Mouse (Mus musculus): Measurements from ENCODE around the gene Rala.

GRCm38 (mm10) chr13:17975891-17976290, 31.9 kb upstream of the Rala start:
- no peak for TF ChIP-seq CTCF (IDR thresholded peaks at IDR 0.05; ENCODE audit: low read depth, low read length)
- no peak for TF ChIP-seq POLR2A (IDR thresholded peaks at IDR 0.05; ENCODE audit: insufficient read depth, low read length)
- TF ChIP-seq EP300 (IDR thresholded peaks at IDR 0.05; ENCODE audit: insufficient read depth, low read depth, low read length): no peak
